Mouse (Mus musculus): ENCODE data around the gene Cadps. TPM values are rescaled to one million over a fixed set of nuclear protein-coding genes. Genes with fewer than 3 reads are reported as not detected.

The Cadps gene
- polyA plus RNA-seq, 1 experiment from 2014 or later: 0.31 TPM

GRCm38 (mm10) chr14:12818442-12818841, 4.4 kb downstream of the Cadps start:
- no peak for ATAC-seq (ENCODE audit: borderline replicate concordance, extremely low read depth, low FRiP score, low TSS enrichment)
- H3K27ac ChIP-seq: no peak overlapping the region
- H3K27me3 ChIP-seq: peaks cover 25% of the 10 kb centered on the region
- H3K4me3 ChIP-seq: no peak overlapping the region
- H3K4me1 ChIP-seq: peaks cover 11% of the 10 kb centered on the region; the same call in 1 of the 2 replicates
- no peaks in the 10 kb centered on the region for H3K36me3 ChIP-seq
- H3K9me3 ChIP-seq: no peaks in the 10 kb centered on the region
- H3K9ac ChIP-seq: no peak overlapping the region
- WGBS: 61% methylated on average over 1 of the region's 1 CpGs
- no peak overlapping the region for H3K4me2 ChIP-seq

GRCm38 (mm10) chr14:12812072-12812471, 10.8 kb downstream of the Cadps start:
- 78% methylated on average over 3 of the region's 3 CpGs for WGBS
- Histone ChIP-seq H3K4me3 (no peak overlapping the region), H3K9me3 (no peaks in the 10 kb centered on the region), H3K36me3 (no peaks in the 10 kb centered on the region), H3K4me1 (no peaks in the 10 kb centered on the region), H3K9ac (no peak overlapping the region), H3K27me3 (no peaks in the 10 kb centered on the region), H3K27ac (no peak overlapping the region), H3K4me2 (no peak overlapping the region)
- no peak for ATAC-seq (ENCODE audit: borderline replicate concordance, extremely low read depth, low FRiP score, low TSS enrichment)

GRCm38 (mm10) chr14:12802995-12803394, 19.9 kb downstream of the Cadps start:
- Histone ChIP-seq H3K4me2 (no peak overlapping the region), H3K4me1 (no peaks in the 10 kb centered on the region), H3K27me3 (no peaks in the 10 kb centered on the region), H3K9me3 (no peaks in the 10 kb centered on the region), H3K9ac (no peak overlapping the region), H3K36me3 (no peaks in the 10 kb centered on the region), H3K27ac (no peak overlapping the region), H3K4me3 (no peak overlapping the region)
- WGBS: 50% methylated on average over 1 of the region's 1 CpGs
- ATAC-seq (ENCODE audit: borderline replicate concordance, extremely low read depth, low FRiP score, low TSS enrichment): no peak

- Histone ChIP-seq H3K4me1 (no peaks in the 10 kb centered on the region), H3K4me3 (no peak overlapping the region), H3K9me3 (no peaks in the 10 kb centered on the region), H3K4me2 (no peak overlapping the region), H3K27ac (no peak overlapping the region), H3K27me3 (no peaks in the 10 kb centered on the region), H3K9ac (no peak overlapping the region), H3K36me3 (no peaks in the 10 kb centered on the region)
- 60% methylated on average over 2 of the region's 2 CpGs for WGBS
- ATAC-seq (ENCODE audit: borderline replicate concordance, extremely low read depth, low FRiP score, low TSS enrichment): no peak
Observed at GRCm38 (mm10) chr14:12801100-12801499, 21.8 kb downstream of the Cadps start.

- Histone ChIP-seq H3K27ac (no peak overlapping the region), H3K4me3 (no peak overlapping the region), H3K4me1 (no peaks in the 10 kb centered on the region), H3K9ac (no peak overlapping the region), H3K9me3 (no peaks in the 10 kb centered on the region), H3K36me3 (no peaks in the 10 kb centered on the region), H3K4me2 (no peak overlapping the region), H3K27me3 (no peaks in the 10 kb centered on the region)
- ATAC-seq (ENCODE audit: borderline replicate concordance, extremely low read depth, low FRiP score, low TSS enrichment): no peak
Observed at GRCm38 (mm10) chr14:12798926-12799325, 24.0 kb downstream of the Cadps start.

- no peak overlapping the region for H3K4me2 ChIP-seq
- no peaks in the 10 kb centered on the region for H3K36me3 ChIP-seq
- ATAC-seq (ENCODE audit: borderline replicate concordance, extremely low read depth, low FRiP score, low TSS enrichment): no peak
- H3K9ac ChIP-seq: no peak overlapping the region
- H3K27ac ChIP-seq: no peak overlapping the region
- H3K4me3 ChIP-seq: no peak overlapping the region
- H3K27me3 ChIP-seq: no peaks in the 10 kb centered on the region
- 54% methylated on average over 1 of the region's 1 CpGs for whole genome bisulfite sequencing
- no peaks in the 10 kb centered on the region for H3K9me3 ChIP-seq
- no peaks in the 10 kb centered on the region for H3K4me1 ChIP-seq
Observed at GRCm38 (mm10) chr14:12784296-12784695, 38.6 kb downstream of the Cadps start.

- Histone ChIP-seq H3K27ac (no peak overlapping the region), H3K9ac (no peak overlapping the region), H3K27me3 (no peaks in the 10 kb centered on the region), H3K36me3 (no peaks in the 10 kb centered on the region), H3K9me3 (no peaks in the 10 kb centered on the region), H3K4me3 (no peak overlapping the region), H3K4me1 (no peaks in the 10 kb centered on the region), H3K4me2 (no peak overlapping the region)
- ATAC-seq (ENCODE audit: borderline replicate concordance, extremely low read depth, low FRiP score, low TSS enrichment): no peak
- 76% methylated on average over 1 of the region's 1 CpGs for WGBS
Observed at GRCm38 (mm10) chr14:12780016-12780415, 42.9 kb downstream of the Cadps start.

GRCm38 (mm10) chr14:12777990-12778389, 44.9 kb downstream of the Cadps start:
- Histone ChIP-seq H3K27me3 (no peaks in the 10 kb centered on the region), H3K27ac (no peak overlapping the region), H3K4me2 (no peak overlapping the region), H3K9ac (no peak overlapping the region), H3K9me3 (no peaks in the 10 kb centered on the region), H3K4me3 (no peak overlapping the region), H3K36me3 (no peaks in the 10 kb centered on the region), H3K4me1 (no peaks in the 10 kb centered on the region)
- 73% methylated on average over 4 of the region's 4 CpGs for WGBS
- no peak for ATAC-seq (ENCODE audit: borderline replicate concordance, extremely low read depth, low FRiP score, low TSS enrichment)

GRCm38 (mm10) chr14:12768870-12769269, 54.0 kb downstream of the Cadps start:
- no peak overlapping the region for H3K9ac ChIP-seq
- ATAC-seq (ENCODE audit: borderline replicate concordance, extremely low read depth, low FRiP score, low TSS enrichment): no peak
- H3K4me1 ChIP-seq: no peaks in the 10 kb centered on the region
- H3K27ac ChIP-seq: no peak overlapping the region
- H3K27me3 ChIP-seq: no peaks in the 10 kb centered on the region
- H3K36me3 ChIP-seq: no peaks in the 10 kb centered on the region
- H3K4me2 ChIP-seq: no peak overlapping the region
- WGBS: 50% methylated on average over 1 of the region's 1 CpGs
- H3K4me3 ChIP-seq: no peak overlapping the region
- H3K9me3 ChIP-seq: no peaks in the 10 kb centered on the region

GRCm38 (mm10) chr14:12753237-12753636, 69.6 kb downstream of the Cadps start:
- Histone ChIP-seq H3K36me3 (no peaks in the 10 kb centered on the region), H3K9ac (no peak overlapping the region), H3K4me3 (no peak overlapping the region), H3K27me3 (no peaks in the 10 kb centered on the region), H3K9me3 (no peaks in the 10 kb centered on the region), H3K27ac (no peak overlapping the region), H3K4me1 (no peaks in the 10 kb centered on the region), H3K4me2 (no peak overlapping the region)
- WGBS: 71% methylated on average over 4 of the region's 4 CpGs
- no peak for ATAC-seq (ENCODE audit: borderline replicate concordance, extremely low read depth, low FRiP score, low TSS enrichment)

GRCm38 (mm10) chr14:12751821-12752220, 71.1 kb downstream of the Cadps start:
- no peak overlapping the region for H3K9ac ChIP-seq
- H3K4me1 ChIP-seq: no peaks in the 10 kb centered on the region
- 36% methylated on average over 1 of the region's 1 CpGs for WGBS

GRCm38 (mm10) chr14:12730979-12731378, 91.9 kb downstream of the Cadps start:
- no peak overlapping the region for H3K27ac ChIP-seq
- WGBS: 75% methylated on average over 2 of the region's 2 CpGs
- H3K9me3 ChIP-seq: no peaks in the 10 kb centered on the region
- no peak overlapping the region for H3K4me3 ChIP-seq
- no peaks in the 10 kb centered on the region for H3K27me3 ChIP-seq
- no peaks in the 10 kb centered on the region for H3K4me1 ChIP-seq
- no peak for ATAC-seq (ENCODE audit: borderline replicate concordance, extremely low read depth, low FRiP score, low TSS enrichment)
- no peaks in the 10 kb centered on the region for H3K36me3 ChIP-seq
- H3K4me2 ChIP-seq: no peak overlapping the region
- no peak overlapping the region for H3K9ac ChIP-seq

More at GRCm38 (mm10) chr14:12751821-12752220, 71.1 kb downstream of the Cadps start:
- Histone ChIP-seq H3K27me3 (no peaks in the 10 kb centered on the region), H3K36me3 (no peaks in the 10 kb centered on the region), H3K4me2 (no peak overlapping the region), H3K9me3 (no peaks in the 10 kb centered on the region), H3K4me3 (no peak overlapping the region), H3K27ac (no peak overlapping the region)
- no peak for ATAC-seq (ENCODE audit: borderline replicate concordance, extremely low read depth, low FRiP score, low TSS enrichment)

- Histone ChIP-seq H3K27me3 (no peaks in the 10 kb centered on the region), H3K4me2 (no peak overlapping the region), H3K9me3 (no peaks in the 10 kb centered on the region), H3K9ac (no peak overlapping the region), H3K4me3 (no peak overlapping the region), H3K27ac (no peak overlapping the region), H3K36me3 (no peaks in the 10 kb centered on the region), H3K4me1 (no peaks in the 10 kb centered on the region)
- WGBS: 38% methylated on average over 1 of the region's 1 CpGs
- no peak for ATAC-seq (ENCODE audit: borderline replicate concordance, extremely low read depth, low FRiP score, low TSS enrichment)
Observed at GRCm38 (mm10) chr14:12722452-12723194, 100.3 kb downstream of the Cadps start.
